Mouse (Mus musculus): ENCODE results near the gene 2610507B11Rik. TPM values are rescaled to one million over a fixed set of nuclear protein-coding genes. Genes with fewer than 3 reads are reported as not detected.

2610507B11Rik gene
- total RNA-seq, 2 experiments from 2014 or later, result 183 to 188 TPM

DNA sequence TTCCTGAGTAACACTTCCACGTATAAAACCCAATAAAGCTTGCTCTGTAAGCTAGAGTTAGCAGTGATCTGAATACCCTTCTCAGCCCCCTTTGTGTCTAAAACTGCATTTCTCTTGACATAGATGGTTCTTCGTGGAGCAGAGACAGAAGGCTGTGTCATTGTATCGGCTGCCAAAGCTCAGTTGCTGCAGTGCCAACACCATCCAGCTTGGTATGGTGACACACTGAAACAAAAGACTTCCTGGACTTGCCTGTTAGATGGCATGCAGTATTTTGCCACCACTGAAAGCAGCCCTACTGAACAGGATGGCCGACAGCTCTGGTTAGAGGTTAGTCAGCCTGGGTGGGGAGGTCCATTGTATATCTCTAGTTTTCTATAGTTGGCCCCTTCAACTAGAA is 18.0 kb downstream of the 2610507B11Rik start:
- DNase-seq (ENCODE audit: low spot score in 2 of 2), result peak in 1 of 2 experiments; percentile 78

DNA sequence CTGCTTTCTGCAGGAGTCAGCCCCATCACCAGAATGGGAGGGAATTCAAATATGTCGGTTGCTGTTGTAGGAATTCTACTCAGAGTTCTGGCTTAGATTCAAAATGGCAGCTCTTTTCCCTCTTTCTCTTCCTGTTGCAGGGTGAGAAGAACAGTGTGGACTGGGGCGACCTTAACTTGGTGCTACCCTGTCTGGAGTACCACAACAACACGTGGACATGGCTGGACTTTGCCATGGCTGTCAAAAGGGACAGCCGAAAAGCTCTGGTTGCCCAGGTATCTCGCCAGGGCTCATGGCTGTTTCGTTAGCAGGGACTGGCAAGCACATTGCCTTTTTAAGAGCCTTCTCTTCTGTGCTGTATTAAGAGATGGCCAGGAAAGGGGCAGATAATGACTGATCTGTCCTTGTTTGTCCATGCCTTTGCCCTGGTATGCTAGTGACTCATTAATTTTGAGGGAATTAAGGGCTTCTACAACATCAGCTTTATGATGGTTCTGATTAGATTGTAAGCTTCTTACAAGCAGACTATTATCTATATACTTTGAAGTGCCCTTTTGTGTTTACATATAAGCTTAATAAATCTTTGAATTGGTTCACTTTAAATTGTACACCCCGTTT is 27.7 kb downstream of the 2610507B11Rik start:
- no peak for DNase-seq (ENCODE audit: low spot score in 2 of 2)

DNA sequence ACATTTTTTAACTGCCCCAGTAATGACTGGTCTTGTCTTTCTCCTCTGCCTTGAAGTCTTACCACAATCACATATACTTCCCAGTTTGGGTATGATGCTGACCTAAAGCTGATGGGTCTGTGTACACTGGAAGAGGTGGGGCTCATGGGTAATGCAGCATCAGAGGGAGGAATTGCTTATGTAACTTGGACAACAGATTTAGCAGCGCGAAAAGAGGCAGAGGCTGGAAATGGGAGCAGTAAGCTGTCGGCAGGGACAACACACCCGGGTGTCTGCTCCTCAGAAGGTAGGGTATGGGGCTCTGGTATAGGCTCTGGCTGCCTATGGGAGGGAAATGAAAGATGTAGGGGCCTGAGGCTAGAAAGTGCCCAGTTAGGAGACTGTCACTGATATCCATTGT is 29.1 kb downstream of the 2610507B11Rik start, which contains the start of gene BC030499:
BC030499 (plus strand) TSS at position 188 of the 400 bp plus-strand sequence.
- peak in 1 of 2 experiments; percentile 47 for DNase-seq (ENCODE audit: low spot score in 2 of 2)

DNA sequence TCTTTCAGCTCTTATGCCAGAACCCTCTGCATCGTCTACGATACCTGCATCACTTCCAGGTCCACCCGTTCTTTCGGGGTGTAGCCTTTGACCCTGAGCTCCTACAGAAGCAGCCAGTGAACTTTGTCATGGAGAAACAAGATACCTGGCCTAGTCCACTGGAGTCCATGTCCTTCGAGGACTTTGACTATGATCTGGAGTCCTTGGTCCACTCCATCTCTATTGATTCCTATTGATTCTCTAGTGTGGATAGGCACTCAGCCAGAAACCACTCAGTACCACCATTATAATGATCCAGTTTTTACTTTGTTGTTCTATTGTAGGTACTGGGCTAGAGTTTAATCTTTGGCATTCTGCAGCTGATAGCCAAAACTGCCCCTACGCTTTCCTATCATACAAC is 33.0 kb downstream of the 2610507B11Rik start:
- no peak for DNase-seq (ENCODE audit: low spot score in 2 of 2)

DNA sequence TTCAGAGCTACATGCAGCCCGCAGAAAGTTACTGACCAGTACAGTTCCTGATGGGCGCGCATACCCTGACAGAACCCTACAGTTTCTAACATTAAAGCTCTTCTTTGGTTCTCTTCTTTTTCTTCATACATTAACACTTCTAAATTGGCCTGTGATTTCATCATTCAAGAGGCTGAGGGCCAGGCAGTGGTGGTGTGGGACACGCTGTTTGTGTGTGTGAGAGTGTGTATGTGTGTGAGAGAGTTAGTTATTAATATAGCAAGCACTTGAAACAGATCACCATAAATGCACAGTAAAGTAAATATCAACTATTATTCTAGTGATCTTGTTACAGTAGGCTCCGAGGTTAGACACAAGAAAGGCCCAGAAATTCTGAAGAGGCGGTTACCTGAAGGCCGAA is 39.4 kb downstream of the 2610507B11Rik start:
- no peak for DNase-seq (ENCODE audit: low spot score in 2 of 2)

DNA sequence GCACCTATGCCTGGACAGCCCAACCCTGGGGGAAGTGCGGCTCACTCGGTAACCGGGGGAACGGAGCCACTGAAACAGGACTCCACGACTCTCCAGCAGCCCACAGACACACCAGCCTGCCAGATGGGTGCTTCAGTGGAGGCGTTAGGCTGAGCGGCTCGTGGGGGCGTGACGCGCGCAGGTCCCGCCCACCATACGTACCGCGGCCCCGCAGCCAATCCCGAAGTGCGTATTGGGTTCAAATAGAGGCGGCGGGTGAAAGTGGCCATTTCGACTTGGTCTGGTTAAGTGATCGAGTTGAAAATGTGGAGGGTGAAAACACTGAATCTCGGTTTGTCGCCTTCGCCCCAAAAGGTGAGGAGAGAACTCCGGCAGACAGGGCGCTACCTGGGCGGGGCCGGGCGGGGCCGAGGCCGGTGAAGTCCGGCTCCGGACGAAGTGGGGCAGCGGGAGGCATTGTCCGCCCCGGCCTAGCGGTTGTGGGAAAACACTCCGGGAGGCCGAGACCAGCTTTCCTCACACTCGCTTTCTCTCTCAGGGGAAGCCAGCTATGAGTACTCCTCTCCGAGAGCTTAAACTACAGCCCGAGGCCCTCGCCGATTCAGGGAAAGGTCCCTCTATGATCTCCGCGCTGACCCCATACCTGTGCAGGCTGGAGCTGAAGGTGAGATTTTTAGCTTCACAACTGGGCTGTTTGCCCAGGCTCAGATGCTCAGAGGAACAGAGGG is 40.0 kb downstream of the 2610507B11Rik start, which contains the start of gene Spag5:
Spag5 (plus strand) TSS at position 173 of the 728 bp plus-strand sequence.
- DNase-seq (ENCODE audit: low spot score in 2 of 2), result peak; percentile 88 to 95

DNA sequence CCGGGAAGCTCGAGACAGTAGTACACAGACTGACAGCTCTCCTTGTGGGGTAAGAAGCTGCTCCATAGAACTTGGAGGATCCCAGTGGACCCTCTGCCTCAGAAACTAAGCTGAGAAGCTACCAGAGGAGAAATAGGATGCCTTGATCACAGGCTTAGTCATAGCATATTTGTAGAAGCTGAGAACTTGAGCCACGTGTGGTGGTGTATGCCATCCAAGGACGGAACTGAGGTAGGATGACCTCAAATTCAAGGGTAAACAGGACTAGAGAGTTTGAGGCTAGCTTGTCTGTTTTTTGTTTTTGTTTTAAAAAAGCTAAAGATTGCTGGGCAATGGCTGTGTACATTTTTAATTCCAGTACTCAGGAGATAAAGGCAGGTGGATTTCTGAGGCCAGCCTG is 43.7 kb downstream of the 2610507B11Rik start:
- DNase-seq (ENCODE audit: low spot score in 2 of 2), result no peak

DNA sequence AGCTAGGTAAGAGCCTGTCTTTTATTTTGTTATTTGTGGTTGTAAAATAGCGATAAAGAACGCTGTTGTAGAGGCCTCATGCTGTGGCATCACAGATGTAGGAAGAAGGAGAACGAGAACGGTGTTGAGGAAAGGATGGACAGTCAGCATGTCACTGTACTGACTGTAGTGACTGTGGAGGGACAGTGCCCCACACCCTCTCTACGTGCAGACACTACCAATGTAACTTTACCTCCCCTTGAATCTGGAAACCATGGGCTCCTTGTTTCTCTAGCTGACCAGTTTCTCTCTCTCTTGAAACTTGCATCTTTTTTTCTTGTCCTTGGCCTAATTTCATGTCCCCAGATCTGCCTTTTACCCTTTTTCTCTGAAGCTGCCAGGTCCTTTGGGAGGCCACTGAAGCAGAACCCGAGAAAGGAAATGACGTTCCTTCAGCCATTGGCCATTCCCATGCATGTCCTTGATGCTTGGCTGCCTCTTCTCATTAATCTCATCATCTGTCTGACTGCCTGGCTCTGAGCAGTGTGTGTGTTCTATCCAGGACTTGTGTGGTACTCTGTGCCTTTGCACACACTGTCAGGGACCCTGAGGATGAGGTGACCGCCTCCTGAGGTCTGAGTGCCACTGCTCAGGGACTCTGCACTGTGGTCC is 49.4 kb downstream of the 2610507B11Rik start:
- DNase-seq (ENCODE audit: low spot score in 2 of 2), result no peak

DNA sequence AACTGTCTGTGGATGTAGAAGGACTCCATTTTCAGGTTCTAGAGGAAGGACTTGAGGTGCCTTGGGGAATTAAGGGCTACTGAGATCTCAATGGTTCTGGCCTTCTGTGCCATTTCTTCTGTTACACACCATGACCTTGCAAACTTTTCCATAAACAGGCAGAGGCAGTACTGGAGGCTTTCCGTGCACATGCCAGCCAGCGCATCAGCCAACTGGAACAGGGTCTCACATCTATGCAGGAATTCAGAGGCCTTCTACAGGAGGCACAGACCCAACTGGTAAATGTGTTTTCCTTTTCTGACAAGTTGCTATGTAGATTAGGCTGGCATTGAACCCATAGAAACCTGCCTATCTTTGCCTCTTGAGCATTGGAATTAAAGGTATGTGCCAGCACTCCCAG is 52.1 kb downstream of the 2610507B11Rik start:
- no peak for DNase-seq (ENCODE audit: low spot score in 2 of 2)

DNA sequence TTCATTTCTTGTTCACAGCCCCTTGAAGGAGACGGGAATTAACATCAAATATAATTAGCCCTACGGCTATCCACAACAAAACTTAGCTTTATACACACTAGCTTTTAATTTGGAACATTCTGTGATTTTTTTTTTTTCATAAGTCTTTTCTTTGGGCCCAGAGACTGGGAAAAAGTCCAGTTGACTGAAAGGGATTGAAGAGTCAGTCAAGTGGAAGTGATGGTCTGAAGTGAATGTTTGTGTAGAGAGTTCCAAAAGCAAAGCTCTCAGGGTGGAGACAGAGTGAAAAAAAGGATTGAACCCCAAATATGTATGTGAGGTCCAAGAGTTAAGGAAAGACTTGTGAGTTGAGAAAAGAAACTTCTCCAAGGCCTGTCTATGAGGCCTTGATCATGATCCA is 56.9 kb downstream of the 2610507B11Rik start:
- no peak for DNase-seq (ENCODE audit: low spot score in 2 of 2)

DNA sequence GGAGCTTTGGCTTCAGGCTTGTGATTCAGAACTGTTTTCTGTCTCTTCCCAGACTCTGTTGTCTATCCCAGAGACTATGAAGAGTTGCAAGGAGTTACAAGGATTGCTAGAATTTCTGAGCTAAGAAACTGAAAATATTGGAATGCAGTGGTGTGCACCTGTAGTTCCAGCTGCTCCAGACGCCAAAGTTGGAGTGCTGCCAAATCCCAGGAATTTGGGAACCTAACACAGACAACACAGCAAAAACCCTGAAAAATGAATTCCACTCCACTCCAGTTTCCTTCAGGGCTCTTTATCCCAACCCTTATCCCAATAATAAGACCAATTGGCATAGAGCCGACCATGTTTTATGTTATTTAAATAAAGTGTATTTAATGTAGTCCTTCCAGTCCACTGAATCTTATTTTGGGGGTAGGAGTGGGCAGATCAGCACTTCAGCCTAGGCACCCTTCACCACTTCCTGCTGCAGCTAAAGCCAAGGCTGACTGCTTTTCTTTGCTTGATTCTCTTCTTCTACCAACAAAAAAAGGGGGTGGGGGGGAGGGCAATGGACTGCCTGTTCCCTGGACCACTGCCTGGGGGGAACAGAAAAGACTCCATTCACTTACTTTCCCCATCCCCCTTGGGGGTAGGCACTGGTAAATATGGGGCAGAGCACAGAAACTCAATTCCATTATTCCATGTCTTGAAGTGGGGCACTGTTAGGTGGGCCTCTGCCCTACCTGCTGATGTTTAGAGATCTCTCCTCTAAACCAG is 60.7 kb downstream of the 2610507B11Rik start:
- peak in 1 of 2 experiments; percentile 48 for DNase-seq (ENCODE audit: low spot score in 2 of 2)

DNA sequence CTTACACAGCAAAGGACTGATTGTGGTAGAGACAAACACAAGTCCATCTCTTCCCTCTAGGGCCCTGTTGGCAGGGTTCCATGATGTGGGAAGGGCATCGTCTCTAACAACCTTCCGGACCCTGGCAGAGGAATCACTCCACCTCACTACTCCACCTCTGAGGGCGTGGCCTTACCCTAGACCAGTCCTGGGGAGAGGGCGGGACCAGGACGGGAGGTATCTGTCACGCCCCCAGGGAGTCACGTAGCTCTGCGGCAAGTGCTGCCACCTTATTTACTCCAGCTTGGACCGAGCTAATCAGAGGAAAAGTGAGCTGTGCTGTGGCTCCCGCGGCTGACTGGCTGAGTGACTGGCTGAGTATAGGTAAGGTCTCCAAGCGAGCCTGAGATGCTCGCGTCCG is 61.3 kb downstream of the 2610507B11Rik start, which contains the start of gene Aldoc:
Aldoc (plus strand) TSS at position 109 of the 400 bp plus-strand sequence.
- DNase-seq (ENCODE audit: low spot score in 2 of 2), result peak; percentile 72 to 81

DNA sequence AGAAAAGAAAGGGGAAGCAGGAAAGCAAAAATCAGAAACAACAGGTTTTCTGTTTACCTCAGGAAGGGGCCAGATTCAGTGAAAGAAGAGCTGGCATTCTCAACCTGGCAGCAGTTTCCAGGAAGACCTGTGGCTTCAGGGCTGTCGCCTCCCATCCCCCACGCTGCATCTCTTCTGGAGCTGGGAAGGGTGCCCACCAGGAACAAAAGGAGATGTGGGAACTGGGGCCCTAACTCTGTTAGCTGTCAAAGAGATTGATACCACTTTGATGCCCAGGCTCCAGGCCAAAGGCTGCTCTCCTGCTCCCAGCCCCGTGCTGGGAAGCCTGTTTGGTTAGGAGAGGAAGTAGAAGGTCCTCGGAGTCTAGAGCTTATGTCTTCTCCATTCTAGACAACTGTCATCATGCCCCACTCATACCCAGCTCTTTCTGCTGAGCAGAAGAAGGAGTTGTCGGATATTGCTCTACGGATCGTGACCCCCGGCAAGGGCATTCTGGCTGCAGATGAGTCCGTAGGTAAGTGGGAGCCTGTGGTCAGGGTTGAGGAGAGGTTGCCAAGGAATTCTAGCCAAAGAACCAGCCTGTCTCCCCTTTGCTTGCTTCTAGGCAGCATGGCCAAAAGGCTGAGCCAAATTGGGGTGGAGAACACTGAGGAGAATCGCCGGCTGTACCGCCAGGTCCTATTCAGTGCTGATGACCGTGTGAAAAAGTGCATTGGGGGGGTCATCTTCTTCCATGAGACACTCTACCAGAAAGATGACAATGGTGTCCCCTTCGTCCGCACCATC is 62.6 kb downstream of the 2610507B11Rik start:
- DNase-seq (ENCODE audit: low spot score in 2 of 2), result no peak

DNA sequence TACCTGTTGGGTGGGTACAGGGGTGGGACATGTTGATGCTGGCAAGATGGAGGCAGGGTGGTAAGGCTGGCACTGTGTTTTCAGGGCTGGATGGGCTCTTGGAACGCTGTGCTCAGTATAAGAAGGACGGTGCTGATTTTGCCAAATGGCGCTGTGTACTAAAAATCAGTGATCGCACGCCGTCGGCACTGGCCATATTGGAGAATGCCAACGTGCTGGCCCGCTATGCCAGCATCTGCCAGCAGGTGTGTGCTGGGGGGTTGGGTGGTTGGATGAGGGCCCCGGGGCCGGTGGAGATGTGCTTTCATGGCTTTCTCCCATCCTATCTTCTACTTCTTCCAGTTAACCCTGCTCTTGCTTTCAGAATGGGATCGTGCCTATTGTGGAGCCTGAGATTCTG is 63.4 kb downstream of the 2610507B11Rik start:
- no peak for DNase-seq (ENCODE audit: low spot score in 2 of 2)

DNA sequence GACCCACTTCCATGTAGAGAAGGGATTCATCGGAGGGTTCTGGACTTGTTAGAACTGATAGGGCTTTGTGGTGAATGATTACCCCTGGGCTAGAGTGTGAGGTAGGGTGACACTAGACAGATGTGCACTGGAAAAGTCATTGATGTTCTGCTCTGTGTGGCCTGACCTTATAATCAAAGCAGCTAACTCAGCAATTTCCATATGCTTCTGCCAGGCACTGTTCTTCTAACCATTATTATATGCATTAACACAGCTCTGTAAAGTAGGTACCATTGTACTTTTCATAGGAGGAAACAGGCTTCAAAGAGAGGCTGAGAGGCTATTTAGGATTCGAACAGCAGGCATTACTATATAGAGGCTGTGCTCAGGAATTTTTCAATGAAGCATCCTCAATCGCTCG is 65.7 kb downstream of the 2610507B11Rik start:
- no peak for DNase-seq (ENCODE audit: low spot score in 2 of 2)

DNA sequence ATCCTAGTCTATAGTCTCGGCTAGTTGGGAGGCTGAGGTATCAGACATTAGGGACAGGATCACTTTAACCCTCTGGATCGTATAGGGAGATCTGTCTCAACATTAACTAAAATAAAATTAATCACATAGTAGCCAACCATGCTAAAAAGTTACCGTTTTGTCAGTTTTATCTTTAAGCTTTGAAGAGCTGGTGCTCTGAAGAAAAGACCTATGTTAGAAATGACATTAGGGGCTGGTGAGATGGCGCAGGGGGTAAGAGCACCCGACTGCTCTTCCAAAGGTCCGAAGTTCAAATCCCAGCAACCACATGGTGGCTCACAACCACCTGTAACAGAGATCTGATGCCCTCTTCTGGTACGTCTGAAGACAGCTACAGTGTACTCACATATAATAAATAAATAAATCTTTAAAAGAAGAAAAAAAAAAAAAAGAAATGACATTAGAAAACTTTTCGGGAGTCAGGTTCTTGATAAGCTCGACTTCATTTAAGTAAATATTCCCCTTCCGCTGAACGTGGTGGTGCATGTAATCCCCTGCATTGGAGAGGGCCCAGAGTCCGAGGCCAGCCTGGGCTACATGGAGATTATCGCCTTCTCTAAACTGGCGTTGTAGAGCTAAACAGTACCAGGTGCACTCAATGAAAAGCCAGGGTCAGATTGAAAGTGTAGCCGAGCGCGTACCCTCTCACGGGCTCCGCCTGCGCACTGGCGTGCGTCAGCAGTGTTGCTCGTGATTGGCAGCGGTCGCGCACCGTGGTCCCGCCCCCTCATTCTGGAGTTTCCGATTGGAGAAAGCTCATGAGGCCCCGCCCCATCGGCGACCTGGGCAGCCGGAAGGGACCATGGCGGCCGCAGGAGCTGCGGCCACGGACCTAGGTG is 66.3 kb downstream of the 2610507B11Rik start, which contains the start of gene Pigs:
Pigs (plus strand) TSS at position 782 of the 878 bp plus-strand sequence.
- DNase-seq (ENCODE audit: low spot score in 2 of 2), result peak; percentile 89 to 98

DNA sequence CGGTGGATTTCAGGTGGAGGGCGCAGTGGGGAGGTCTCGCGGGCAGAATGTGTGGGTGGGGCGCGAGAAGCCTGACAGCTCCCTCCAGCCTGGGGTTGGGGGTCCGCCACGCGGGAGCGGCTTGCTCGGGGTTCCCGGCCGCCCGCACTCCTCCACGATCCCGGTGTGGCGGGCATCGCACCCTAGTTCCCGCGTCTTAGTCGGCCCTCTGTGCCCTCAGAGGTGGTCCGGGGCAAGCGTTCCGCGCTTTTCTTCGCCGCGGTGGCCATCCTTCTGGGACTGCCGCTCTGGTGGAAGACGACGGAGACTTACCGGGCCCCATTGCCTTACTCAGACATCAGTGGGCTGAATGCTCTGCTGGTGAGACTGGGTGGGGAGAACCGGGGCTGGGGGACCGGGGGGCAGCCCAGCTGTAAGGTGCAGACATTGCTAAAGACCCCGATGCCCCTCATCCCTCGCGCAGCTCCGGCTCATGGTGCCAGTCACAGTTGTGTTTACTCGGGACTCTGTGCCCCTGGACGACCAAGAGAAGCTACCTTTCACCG is 67.0 kb downstream of the 2610507B11Rik start:
- no peak for DNase-seq (ENCODE audit: low spot score in 2 of 2)

DNA sequence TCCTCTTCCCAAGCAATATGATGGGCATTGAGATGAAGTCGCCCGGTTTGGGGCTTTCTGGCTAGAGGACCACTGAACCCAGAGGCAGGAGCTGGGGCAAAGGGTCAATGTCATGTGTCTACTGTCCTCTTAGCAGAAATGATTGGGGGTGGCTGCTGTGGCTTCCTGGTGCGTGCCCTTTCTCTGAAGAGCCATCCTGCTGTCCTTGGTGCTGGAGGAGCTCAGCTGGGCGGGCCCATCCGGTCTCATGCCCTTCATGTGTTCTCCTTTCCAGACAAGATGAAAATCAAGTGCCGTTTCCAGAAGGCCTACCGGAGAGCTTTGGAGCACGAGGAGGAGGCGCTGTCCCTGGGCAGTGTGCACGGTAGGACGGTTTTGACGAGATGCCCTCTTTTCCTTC is 71.1 kb downstream of the 2610507B11Rik start:
- no peak for DNase-seq (ENCODE audit: low spot score in 2 of 2)

DNA sequence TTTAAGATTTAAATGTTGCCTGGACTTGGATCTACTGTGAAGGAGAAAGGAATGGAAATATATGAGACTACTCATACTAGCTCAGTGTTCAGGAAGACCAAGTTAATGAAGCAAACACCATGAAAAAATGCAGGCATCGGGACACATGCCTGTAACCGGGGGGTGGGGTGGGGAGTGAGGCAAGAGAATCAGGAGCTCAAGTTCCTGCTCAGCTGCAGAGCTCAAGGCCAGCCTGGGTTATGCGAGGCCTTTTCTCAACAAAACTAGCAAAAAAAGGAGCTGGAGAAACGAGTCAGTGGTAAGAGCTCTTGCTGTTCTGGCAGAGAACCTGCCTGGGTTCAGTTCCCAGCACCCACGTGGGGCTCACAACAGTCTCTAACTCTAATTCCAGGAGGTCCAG is 72.4 kb downstream of the 2610507B11Rik start:
- DNase-seq (ENCODE audit: low spot score in 2 of 2), result no peak
